Mouse (Mus musculus) heart, adult 11 months (tissue): ENCODE data around the gene Prkaa2.

Source experiments
- DNase-seq: peaks from one replicate; pipeline ENCODE4 v3.0.0; 2022

The Prkaa2 gene

GRCm38 (mm10) chr4:105015496-105015895 is 94.2 kb downstream of the Prkaa2 start:
- no peak for DNase-seq

DNA sequence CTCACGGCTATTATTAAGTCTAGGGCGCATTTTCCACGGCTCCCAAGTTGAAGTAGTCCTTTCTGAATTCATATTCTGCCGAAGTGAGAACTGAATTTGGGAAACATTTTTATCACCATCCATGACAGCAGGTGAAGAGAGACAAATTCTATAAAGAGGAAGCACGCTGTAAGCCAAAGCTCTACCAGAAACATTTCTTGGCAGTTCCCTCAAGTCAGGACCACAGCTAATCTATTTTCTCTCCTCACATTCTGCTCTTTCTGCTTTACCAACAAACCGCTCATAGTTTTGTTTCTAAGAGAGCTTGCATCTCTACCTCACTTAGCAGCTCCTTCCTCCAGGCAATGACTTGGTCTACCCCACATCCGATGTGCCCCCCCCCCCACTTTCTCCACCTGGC is 96.0 kb downstream of the Prkaa2 start:
- no peak for DNase-seq

GRCm38 (mm10) chr4:105007360-105008018 is 102.2 kb downstream of the Prkaa2 start:
- DNase-seq, result peak; percentile 82

GRCm38 (mm10) chr4:105004649-105005048 is 105.0 kb downstream of the Prkaa2 start:
- DNase-seq, result peak; percentile 22

DNA sequence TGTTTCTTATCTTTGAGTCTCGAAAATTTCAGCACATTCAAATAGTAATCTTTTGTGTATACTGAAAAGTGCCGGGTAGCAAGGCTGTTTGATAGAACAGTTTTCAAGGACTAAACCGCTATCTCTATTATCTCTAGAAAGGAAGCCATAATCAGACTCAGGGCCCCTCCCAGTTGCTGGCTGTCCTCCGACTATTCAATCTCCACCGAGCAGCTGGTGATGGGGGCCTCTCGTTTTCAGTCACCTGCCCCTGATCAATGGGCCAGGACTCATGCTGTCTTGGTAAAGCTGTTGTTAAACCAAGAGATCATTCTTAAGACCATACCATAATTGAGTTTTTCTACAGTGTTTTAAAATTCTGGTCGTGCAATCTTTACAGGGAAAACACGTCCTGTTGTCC is 105.6 kb downstream of the Prkaa2 start:
- peak; percentile 72 for DNase-seq

GRCm38 (mm10) chr4:105001736-105002135 is 108.0 kb downstream of the Prkaa2 start:
- DNase-seq, result peak; percentile 37

DNA sequence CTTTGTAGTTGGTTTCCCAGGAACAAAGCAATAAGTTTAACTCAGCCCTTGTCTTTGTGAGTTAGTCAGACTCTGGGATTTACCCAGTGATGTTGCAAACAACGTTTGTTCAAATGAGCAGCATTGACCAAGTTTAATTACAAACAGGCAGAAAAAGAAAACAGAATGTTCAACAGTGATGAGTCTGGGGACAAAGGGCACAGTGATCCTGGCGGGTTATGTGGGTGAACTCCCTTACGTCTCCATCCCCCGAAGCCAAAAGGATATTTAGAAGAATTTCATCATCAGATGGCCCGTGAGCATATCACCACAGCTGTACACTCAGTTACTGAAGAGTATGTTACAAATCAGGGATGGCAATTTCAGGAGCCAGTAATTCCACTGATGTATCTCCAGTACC is 110.0 kb downstream of the Prkaa2 start:
- peak; percentile 80 for DNase-seq

- no peak for DNase-seq
These were observed 116.4 kb downstream of the Prkaa2 start for GRCm38 (mm10) chr4:104993140-104993874.

DNA sequence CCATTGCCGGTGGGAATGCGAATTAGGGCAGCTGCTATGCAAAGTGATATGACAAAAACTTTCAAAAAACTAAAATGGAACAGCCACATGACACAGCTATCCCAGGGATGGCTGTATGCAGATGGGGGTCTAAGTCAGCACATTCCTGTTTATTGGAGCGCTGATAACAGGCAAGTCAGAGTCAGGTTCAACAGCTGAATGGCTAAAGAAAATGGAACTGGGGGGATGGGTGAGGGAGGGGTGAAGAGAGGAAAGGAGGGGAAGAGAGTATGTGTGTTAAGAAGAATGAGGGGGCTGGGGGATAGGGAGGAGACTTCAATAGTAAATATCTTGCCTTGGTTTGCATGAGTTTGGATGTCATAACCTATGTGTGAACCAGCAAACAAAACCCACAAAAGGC is 117.4 kb downstream of the Prkaa2 start:
- DNase-seq, result no peak

GRCm38 (mm10) chr4:104990686-104991085 is 119.0 kb downstream of the Prkaa2 start:
- DNase-seq, result peak; percentile 86

DNA sequence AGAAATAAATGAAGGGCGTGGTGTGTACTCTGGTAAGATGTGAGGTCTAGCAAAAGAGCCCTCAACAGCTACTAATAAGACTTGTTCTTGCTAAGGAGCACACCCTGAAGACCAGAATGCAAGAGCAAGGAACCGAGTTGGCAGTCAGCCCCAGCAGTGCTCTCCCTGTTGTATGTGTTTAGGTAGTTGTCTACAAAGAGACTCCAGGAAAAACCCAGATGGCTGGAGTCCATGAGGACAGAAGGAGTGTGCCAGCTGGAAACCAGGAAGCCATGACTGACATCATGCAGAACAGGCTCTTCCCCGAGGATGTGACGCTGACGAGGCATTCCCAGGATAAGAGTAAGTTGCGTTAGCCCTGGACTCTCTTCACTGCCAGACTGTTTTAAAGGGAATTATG is 119.7 kb downstream of the Prkaa2 start:
- DNase-seq, result peak; percentile 94

DNA sequence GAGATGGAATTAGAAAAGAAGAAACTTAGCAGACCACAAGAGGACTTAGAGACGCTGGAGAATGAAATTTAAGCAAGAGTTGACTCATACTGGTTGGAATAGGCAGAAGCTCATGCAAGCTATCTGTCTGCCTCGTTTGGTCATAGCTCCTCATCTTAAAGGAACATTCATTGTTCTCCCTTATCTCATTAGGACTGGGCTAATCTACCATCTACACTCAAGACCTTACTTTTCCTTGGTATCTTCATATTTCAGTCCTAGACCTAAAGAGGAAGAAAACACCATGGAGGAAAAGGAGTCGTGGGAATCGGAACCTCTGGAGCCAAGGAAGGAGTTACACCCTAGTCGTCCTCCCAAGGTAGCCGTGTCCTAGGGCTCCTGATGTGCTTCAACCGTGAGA is 121.0 kb downstream of the Prkaa2 start:
- DNase-seq, result no peak

DNA sequence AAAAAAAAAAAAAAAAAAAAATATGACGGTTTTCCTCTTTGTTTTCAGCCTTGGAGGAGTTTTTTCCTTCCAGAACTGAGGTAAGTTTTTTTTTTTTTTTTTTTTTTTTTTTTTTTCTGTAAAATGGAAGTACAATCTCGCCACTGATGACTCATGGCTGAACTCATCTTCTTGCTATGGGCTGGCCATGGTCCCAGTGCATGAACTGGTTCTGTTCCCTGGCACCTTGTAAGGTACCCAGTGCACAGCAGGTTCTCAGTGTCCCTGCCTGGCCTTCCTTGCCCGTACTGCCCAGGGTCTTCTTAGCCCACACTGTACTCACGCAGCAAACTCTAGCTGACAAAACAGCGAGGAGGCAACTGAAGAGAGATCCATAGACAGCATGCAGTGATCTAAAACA is 121.6 kb downstream of the Prkaa2 start:
- DNase-seq, result peak; percentile 82

DNA sequence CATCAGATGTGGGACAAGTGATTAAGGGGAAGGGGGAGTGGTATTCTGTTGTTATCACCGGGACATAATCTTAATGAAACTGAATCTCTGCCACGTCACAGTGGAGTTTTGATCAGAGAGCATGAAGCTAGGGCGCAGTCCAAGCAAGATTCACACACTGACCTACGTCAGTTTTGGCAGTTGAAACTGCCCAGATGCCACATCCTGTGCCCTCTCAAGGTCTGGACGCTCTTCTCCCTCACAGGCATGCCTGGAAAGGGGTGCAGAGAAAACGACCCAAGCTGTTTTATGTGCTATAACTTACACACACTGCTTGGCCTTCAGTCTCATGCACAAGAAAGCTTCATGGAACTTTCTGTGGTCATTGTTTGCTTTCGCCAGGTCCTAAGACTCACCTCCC is 122.1 kb downstream of the Prkaa2 start:
- DNase-seq, result peak; percentile 22

GRCm38 (mm10) chr4:104985960-104986632 is 123.6 kb downstream of the Prkaa2 start:
- DNase-seq, result no peak
